Mouse (Mus musculus): Measurements from ENCODE around the gene Srsf4.

- TF ChIP-seq CTCF (IDR thresholded peaks at IDR 0.05; ENCODE audit: low read depth, low read length) (no peak), GATA2 (IDR thresholded peaks at IDR 0.05; ENCODE audit: borderline replicate concordance, low read depth, low read length) (no peak)
Observed at GRCm38 (mm10) chr4:131874169-131874536, 736 bp downstream of the Srsf4 start.

Measured in G1E (cell line).